Mouse (Mus musculus) megakaryocyte-erythroid progenitor cell, adult 5-6 weeks (primary cell): ENCODE results near the gene Tbx3. TPM values are rescaled to one million over a fixed set of nuclear protein-coding genes. Genes with fewer than 3 reads are reported as not detected.

Source experiments
- ATAC-seq: replicated peaks from 2 replicates; pipeline ENCODE4 v1.8.0; 2016; ENCODE audit warnings: mild to moderate bottlenecking, inconsistent platforms; ENCODE audit not compliant: severe bottlenecking, poor library complexity, low FRiP score, low TSS enrichment
- total RNA-seq, 2 experiments: library from RNA; stranded (forward) in 1 of 2; stranded (reverse) in 1 of 2; fragments of 200-1000, 215-1000 nt in 1 of 2; fragments of >200 nt in 1 of 2; fragmentation: Nextera tagmentation in 1 of 2; gene quantifications; 2 replicates each; pipeline ENCODE4 v1.2.3; 2014 to 2017

The Tbx3 gene
- total RNA-seq, 2 experiments from 2014 or later: not detected

- ATAC-seq: no peak
These were observed 4.3 kb downstream of the Tbx3 start for GRCm38 (mm10) chr5:119674606-119675330.

GRCm38 (mm10) chr5:119676245-119676644 is 5.8 kb downstream of the Tbx3 start:
- ATAC-seq: no peak

GRCm38 (mm10) chr5:119678516-119678915 is 8.0 kb downstream of the Tbx3 start:
- ATAC-seq: no peak

- no peak for ATAC-seq
These were observed 8.6 kb downstream of the Tbx3 start for GRCm38 (mm10) chr5:119679084-119679483.

- ATAC-seq: no peak
These were observed 9.3 kb downstream of the Tbx3 start for GRCm38 (mm10) chr5:119679614-119680328.

DNA sequence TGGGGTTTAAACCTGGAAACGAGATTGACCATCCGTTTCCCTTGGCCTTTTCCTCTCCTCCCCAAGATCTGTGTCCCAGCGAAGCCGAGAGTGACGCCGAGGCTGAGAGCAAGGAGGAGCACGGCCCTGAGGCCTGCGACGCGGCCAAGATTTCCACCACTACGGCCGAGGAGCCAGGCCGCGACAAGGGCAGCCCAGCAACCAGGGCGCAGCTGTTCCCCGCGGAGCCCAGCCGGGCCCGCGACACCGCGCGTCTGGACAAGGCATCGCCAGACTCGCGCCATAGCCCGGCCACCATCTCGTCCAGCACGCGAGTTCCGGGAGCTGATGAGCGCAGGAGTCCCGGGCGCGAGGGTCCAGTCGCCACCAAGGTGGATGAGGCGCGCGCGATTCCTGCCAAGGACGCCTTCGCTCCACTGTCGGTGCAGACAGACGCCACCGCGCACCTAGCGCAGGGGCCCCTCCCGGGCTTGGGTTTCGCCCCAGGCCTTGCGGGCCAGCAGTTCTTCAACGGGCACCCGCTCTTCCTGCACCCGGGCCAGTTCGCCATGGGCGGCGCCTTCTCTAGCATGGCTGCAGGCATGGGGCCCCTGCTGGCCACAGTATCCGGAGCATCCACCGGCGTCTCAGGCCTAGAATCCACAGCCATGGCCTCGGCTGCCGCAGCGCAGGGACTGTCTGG is 10.0 kb downstream of the Tbx3 start:
- no peak for ATAC-seq

DNA sequence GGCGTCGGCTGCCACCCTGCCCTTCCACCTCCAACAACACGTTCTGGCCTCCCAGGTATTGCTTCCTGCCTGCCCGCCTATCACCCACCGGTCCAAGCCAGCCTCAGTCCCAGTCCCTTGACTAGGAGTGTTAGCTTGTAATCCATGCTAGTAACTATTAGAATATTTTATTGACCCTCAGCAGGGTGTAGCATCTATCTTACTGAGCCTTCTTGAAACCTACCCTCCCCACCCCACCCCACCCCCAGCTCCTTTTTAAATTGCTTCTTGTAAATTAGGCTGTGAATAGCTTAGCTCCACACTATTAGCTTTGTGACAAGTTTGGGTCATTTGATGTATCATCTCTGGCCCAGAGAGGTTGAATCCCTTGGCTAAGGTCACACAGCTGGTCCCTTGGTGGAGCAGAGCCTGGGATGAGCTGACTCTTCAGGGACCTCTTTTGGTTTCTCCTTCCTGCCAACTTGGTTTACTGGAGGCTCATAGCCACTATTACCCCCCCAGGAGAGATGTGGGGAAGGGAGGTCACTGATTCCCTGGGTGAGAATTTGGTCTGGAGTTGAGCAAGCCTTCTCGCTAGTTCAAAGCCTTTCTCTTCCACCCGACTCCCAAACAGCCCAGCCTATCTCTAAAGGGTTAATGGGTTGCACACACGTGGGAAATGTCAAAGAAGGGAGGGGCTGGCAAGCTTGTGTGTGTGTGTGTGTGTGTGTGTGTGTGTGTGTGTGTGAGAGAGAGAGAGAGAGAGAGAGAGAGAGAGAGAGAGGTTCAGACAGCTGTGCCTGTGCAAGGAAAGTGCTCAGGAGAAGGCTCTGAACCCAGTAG is 10.8 kb downstream of the Tbx3 start:
- no peak for ATAC-seq

DNA sequence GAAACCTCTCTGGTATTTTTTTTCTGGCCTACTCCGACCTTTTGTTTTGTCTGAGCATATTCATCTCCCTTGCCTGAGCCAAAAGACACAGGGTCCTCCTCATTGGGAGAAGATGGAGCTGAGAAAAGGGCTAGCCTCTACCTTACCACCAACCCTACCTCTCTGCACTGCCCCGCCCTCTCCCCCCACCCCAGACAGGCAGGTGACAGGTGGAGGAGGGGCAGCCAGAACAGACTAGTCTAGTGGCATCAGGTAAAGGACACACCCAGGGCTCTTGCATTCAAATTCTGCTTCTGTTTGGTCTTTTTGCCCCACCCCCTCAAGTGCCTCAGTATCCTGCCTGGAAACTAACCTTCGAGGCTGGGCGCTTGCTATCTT is 11.4 kb downstream of the Tbx3 start:
- no peak for ATAC-seq

- no peak for ATAC-seq
These were observed 12.4 kb downstream of the Tbx3 start for GRCm38 (mm10) chr5:119682646-119683515.

- ATAC-seq: no peak
These were observed 13.4 kb downstream of the Tbx3 start for GRCm38 (mm10) chr5:119683861-119684260.

DNA sequence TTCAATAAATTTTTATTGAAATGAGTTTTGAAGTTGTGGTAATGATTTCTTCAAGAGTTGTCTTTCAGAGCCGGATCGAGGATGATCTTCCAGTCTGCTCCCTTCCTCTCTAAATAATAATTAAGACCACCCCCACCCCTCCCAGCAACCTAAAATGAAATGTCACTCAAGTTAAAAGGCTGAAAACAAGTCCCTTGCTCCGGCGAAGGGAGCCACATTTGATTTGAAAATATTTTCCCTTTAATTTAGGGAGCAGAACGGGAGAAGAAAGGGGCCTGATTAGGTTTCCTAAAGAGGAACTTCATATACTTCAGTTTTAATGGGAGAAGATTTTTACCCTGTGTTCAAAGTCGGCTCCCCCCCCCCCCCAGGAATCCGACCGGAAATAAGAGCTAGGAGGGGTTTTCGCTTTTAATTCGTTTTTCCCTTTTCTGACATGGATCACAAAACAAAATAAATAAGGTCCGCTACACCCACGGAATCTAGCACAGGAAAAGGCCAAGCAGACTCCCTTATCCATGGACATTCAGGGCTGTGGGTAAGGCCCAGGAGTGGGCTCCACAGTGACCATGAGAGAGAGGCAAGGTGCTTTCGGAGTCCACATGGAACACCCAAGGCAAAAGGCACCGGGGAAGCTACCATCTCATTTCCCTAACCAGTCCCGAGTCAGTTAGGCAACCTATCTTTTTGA is 14.4 kb downstream of the Tbx3 start:
- ATAC-seq: no peak

GRCm38 (mm10) chr5:119685446-119686198 is 15.2 kb downstream of the Tbx3 start:
- no peak for ATAC-seq

GRCm38 (mm10) chr5:119686199-119686964 is 15.9 kb downstream of the Tbx3 start:
- no peak for ATAC-seq

DNA sequence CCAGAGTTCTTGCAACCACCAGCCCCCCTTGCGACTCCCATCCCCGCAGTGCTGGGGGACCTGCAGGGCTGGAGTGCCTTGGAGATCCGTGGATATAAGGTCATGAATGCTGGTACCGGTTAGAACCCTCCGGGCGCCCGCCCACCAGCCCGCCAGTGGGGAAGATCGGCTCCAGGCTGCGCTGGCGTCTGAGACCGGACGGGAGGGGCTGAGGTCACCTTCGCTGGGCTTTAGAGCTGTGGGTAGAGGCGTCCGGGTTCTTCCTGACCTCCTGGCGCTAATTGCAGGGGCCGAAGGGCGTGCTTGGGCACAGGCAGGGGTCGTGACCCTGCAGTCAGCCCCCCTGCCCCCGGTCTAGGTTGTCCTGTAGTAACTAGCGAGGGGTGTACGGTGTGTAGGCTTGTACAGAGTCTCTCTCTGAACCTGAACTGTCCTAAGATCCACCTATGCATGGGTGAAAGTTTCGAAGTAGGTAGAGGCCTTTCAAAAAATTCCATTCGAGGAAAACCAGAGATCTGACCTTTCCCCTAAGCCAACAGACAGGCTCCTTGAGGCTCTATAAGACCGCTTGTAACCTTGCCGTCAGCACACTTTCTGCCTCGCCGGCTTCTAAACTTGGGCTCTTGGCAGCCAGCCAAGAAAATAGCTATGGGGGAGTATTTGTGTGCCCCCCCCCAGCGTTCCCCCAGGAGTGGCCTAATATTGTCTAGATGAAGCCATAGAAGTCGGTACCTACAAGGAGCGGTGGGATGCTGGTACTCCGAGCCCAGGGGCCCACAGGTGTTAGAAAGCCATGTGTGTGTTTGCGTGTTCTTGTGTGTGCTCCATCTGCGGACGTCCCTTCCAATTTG is 16.8 kb downstream of the Tbx3 start:
- no peak for ATAC-seq

DNA sequence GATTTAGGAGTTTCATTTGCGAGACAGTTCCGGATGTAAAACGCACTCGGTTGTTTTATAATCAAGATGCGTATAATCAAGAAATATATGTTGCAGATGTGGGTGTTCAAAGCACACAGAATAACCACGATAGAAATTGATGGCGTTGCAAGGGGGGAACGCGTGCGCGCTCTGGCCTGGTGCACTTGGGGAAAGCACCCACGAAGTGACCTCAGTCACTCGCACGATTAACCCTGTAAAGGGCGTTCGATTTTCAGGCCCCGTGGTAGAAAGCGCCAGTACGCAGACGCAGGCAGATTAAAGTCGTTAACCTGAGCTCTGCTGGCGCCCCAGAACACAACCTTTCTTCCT is 17.4 kb downstream of the Tbx3 start:
- ATAC-seq: no peak

DNA sequence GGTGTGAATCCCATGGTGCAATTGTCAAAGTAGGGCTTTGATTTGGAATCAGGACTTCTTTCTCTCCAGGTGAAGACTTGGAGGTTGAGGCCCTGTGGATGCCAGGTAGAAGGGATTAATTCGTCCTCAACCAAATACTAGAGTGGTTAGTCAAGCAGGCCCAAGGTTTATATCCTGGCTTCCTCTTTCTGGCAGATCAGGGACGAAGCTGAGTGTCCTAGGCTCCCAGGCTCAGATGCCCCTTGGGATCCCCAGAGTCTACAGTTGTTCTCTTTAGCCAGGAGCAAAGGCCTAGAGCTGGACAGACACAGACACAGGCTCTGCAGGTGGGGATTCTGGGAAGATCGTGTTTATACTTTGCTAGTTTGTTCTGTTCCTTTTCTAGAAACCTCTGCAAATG is 17.8 kb downstream of the Tbx3 start:
- ATAC-seq: no peak
